Mouse (Mus musculus): ENCODE measurements around the gene Fam240a. TPM values are rescaled to one million over a fixed set of nuclear protein-coding genes. Genes with fewer than 3 reads are reported as not detected.

Fam240a gene
- polyA plus RNA-seq, 1 experiment = not detected

GRCm38 (mm10) chr9:110953550-110954461, 37.1 kb upstream of the Fam240a start:
- TF ChIP-seq CTCF (IDR thresholded peaks at IDR 0.05; ENCODE audit: extremely low read depth, insufficient read depth, low read length) (peak; percentile 63), POLR2A (IDR thresholded peaks at IDR 0.05; ENCODE audit: extremely low read depth, insufficient read depth, low read length) (peak; percentile 59; the same call in 1 of the 2 replicates)
- Histone ChIP-seq H3K4me1 (ENCODE audit: control insufficient read depth, insufficient read depth, low read length) (no peaks in the 10 kb centered on the region), H3K27ac (ENCODE audit: insufficient read depth, low read length) (peak overlapping the region; percentile 80), H3K4me3 (ENCODE audit: insufficient read depth, low read length) (peak overlapping the region; percentile 81)

GRCm38 (mm10) chr9:110952931-110953549, 36.4 kb upstream of the Fam240a start:
- H3K4me1 ChIP-seq (ENCODE audit: control insufficient read depth, insufficient read depth, low read length) = no peaks in the 10 kb centered on the region
- H3K27ac ChIP-seq (ENCODE audit: insufficient read depth, low read length) = peak overlapping the region; percentile 80; the same call in 1 of the 2 replicates
- TF ChIP-seq CTCF (IDR thresholded peaks at IDR 0.05; ENCODE audit: extremely low read depth, insufficient read depth, low read length) (no peak), POLR2A (IDR thresholded peaks at IDR 0.05; ENCODE audit: extremely low read depth, insufficient read depth, low read length) (no peak)
- H3K4me3 ChIP-seq (ENCODE audit: insufficient read depth, low read length) = peak overlapping the region; percentile 81

- H3K4me1 ChIP-seq (ENCODE audit: control insufficient read depth, insufficient read depth, low read length) = no peaks in the 10 kb centered on the region
- H3K4me3 ChIP-seq (ENCODE audit: insufficient read depth, low read length) = no peak overlapping the region
- H3K27ac ChIP-seq (ENCODE audit: insufficient read depth, low read length) = no peak overlapping the region
- no peak for TF ChIP-seq CTCF (IDR thresholded peaks at IDR 0.05; ENCODE audit: extremely low read depth, insufficient read depth, low read length)
- no peak for TF ChIP-seq POLR2A (IDR thresholded peaks at IDR 0.05; ENCODE audit: extremely low read depth, insufficient read depth, low read length)
These were observed 35.7 kb upstream of the Fam240a start for GRCm38 (mm10) chr9:110952398-110952797.

- Histone ChIP-seq H3K4me3 (ENCODE audit: insufficient read depth, low read length) (no peak overlapping the region), H3K4me1 (ENCODE audit: control insufficient read depth, insufficient read depth, low read length) (no peaks in the 10 kb centered on the region), H3K27ac (ENCODE audit: insufficient read depth, low read length) (no peak overlapping the region)
- TF ChIP-seq CTCF (IDR thresholded peaks at IDR 0.05; ENCODE audit: extremely low read depth, insufficient read depth, low read length) (no peak), POLR2A (IDR thresholded peaks at IDR 0.05; ENCODE audit: extremely low read depth, insufficient read depth, low read length) (no peak)
These were observed 35.2 kb upstream of the Fam240a start for GRCm38 (mm10) chr9:110951866-110952265.

- no peaks in the 10 kb centered on the region for H3K4me1 ChIP-seq (ENCODE audit: control insufficient read depth, insufficient read depth, low read length)
- H3K4me3 ChIP-seq (ENCODE audit: insufficient read depth, low read length) = no peak within 1 kb of the TSS
- H3K27ac ChIP-seq (ENCODE audit: insufficient read depth, low read length) = no peak within 1 kb of the TSS
- TF ChIP-seq POLR2A (IDR thresholded peaks at IDR 0.05; ENCODE audit: extremely low read depth, insufficient read depth, low read length) (no peak), CTCF (IDR thresholded peaks at IDR 0.05; ENCODE audit: extremely low read depth, insufficient read depth, low read length) (no peak)
These were observed 34.7 kb upstream of the Fam240a start, which contains the start of gene Lrrc2 for GRCm38 (mm10) chr9:110951397-110951796. Lrrc2 (plus strand) TSS chr9:110951545.

GRCm38 (mm10) chr9:110950109-110950508, 33.4 kb upstream of the Fam240a start:
- no peaks in the 10 kb centered on the region for H3K4me1 ChIP-seq (ENCODE audit: control insufficient read depth, insufficient read depth, low read length)
- no peak overlapping the region for H3K4me3 ChIP-seq (ENCODE audit: insufficient read depth, low read length)
- no peak overlapping the region for H3K27ac ChIP-seq (ENCODE audit: insufficient read depth, low read length)
- TF ChIP-seq POLR2A (IDR thresholded peaks at IDR 0.05; ENCODE audit: extremely low read depth, insufficient read depth, low read length) (no peak), CTCF (IDR thresholded peaks at IDR 0.05; ENCODE audit: extremely low read depth, insufficient read depth, low read length) (no peak)

GRCm38 (mm10) chr9:110948813-110949310, 32.2 kb upstream of the Fam240a start:
- no peak for TF ChIP-seq CTCF (IDR thresholded peaks at IDR 0.05; ENCODE audit: extremely low read depth, insufficient read depth, low read length)
- no peak overlapping the region for H3K4me3 ChIP-seq (ENCODE audit: insufficient read depth, low read length)
- no peaks in the 10 kb centered on the region for H3K4me1 ChIP-seq (ENCODE audit: control insufficient read depth, insufficient read depth, low read length)
- H3K27ac ChIP-seq (ENCODE audit: insufficient read depth, low read length) = no peak overlapping the region

- TF ChIP-seq CTCF (IDR thresholded peaks at IDR 0.05; ENCODE audit: extremely low read depth, insufficient read depth, low read length) (no peak), POLR2A (IDR thresholded peaks at IDR 0.05; ENCODE audit: extremely low read depth, insufficient read depth, low read length) (no peak)
- no peak overlapping the region for H3K27ac ChIP-seq (ENCODE audit: insufficient read depth, low read length)
- no peaks in the 10 kb centered on the region for H3K4me1 ChIP-seq (ENCODE audit: control insufficient read depth, insufficient read depth, low read length)
- H3K4me3 ChIP-seq (ENCODE audit: insufficient read depth, low read length) = no peak overlapping the region
These were observed 31.2 kb upstream of the Fam240a start for GRCm38 (mm10) chr9:110947900-110948299.

GRCm38 (mm10) chr9:110947261-110947661, 30.6 kb upstream of the Fam240a start:
- no peaks in the 10 kb centered on the region for H3K4me1 ChIP-seq (ENCODE audit: control insufficient read depth, insufficient read depth, low read length)
- no peak overlapping the region for H3K4me3 ChIP-seq (ENCODE audit: insufficient read depth, low read length)
- no peak for TF ChIP-seq POLR2A (IDR thresholded peaks at IDR 0.05; ENCODE audit: extremely low read depth, insufficient read depth, low read length)
- no peak for TF ChIP-seq CTCF (IDR thresholded peaks at IDR 0.05; ENCODE audit: extremely low read depth, insufficient read depth, low read length)
- H3K27ac ChIP-seq (ENCODE audit: insufficient read depth, low read length) = no peak overlapping the region
